Mouse (Mus musculus) embryonic facial prominence, embryonic 11.5 days (tissue): ENCODE data around the gene Apol10a. TPM values are rescaled to one million over a fixed set of nuclear protein-coding genes. Genes with fewer than 3 reads are reported as not detected.

ENCODE experiments used
- polyA plus RNA-seq: library from polyadenylated mRNA; unstranded; fragments of >200 nt; fragmentation: Nextera tagmentation; extraction: Ambion mirVana; gene quantifications from 2 replicates; pipeline ENCODE4 v1.2.1, GENCODE M21; 2014

The Apol10a gene
- polyA plus RNA-seq, 1 experiment from 2014 or later, result not detected

Other genes starting within 250 kb of the Apol10a start
- gene Rbfox2, start 170.0 kb upstream of the Apol10a start, polyA plus RNA-seq, result 81.9 and 85.1 TPM in 2 replicates
- not detected in 2 replicates for gene Apol7a, start 77.9 kb upstream of the Apol10a start, polyA plus RNA-seq
- gene Apol9a, start 65.9 kb upstream of the Apol10a start, polyA plus RNA-seq, result not detected in 2 replicates
- not detected in 2 replicates for gene Apol7b, start 29.6 kb upstream of the Apol10a start, polyA plus RNA-seq
- gene Apol11a, start 31.2 kb downstream of the Apol10a start, polyA plus RNA-seq, result not detected in 2 replicates
- gene Apol7c, start 56.3 kb downstream of the Apol10a start, polyA plus RNA-seq, result not detected in 2 replicates
- gene 1700025B11Rik, start 84.8 kb downstream of the Apol10a start, polyA plus RNA-seq, result not detected in 2 replicates
- not detected in 2 replicates for gene Apol10b, start 119.1 kb downstream of the Apol10a start, polyA plus RNA-seq
- gene Gm36245, start 122.2 kb downstream of the Apol10a start, polyA plus RNA-seq, result not detected in 2 replicates
- not detected in 2 replicates for gene Apol11b, start 166.2 kb downstream of the Apol10a start, polyA plus RNA-seq
- gene Apol7e, start 221.8 kb downstream of the Apol10a start, polyA plus RNA-seq, result not detected in 2 replicates